ENCODE assay signal across 10 mouse cellular contexts in genomic region chr3:59257740-59258664, GRCm38 (mm10). TPM values are rescaled to one million over a fixed set of nuclear protein-coding genes. Genes with fewer than 3 reads are reported as not detected.
DNase-seq lines count a peak whose midpoint lies in the region; ATAC-seq lines count a peak whose summit lies in the region.
"Had no signal": no experiment of that assay in that cellular context is flagged by ENCODE, and none has a peak within 500 bp of the region (broad histone marks: within the 10 kb centered on the region; RNA-seq: fewer than 3 reads in every experiment).

No protein-coding gene starts in this region.

- H3K4me2 ChIP-seq in embryonic facial prominence, embryonic 14.5 days (ENCODE audit: low read depth, low read length), result 0 out of 2 replicates have a peak overlapping the region, but pooled peaks have one; percentile 16
- H3K4me2 ChIP-seq: lung, embryonic 14.5 days had no signal

- H3K4me1 ChIP-seq in embryonic facial prominence, embryonic 14.5 days (ENCODE audit: control insufficient read depth, insufficient read depth, low read length), result peaks cover 7% of the 10 kb centered on the region; the same call in 1 of the 2 replicates

- peak; percentile 28 to 33 for DNase-seq in cerebellum, postnatal 14 days
- DNase-seq in cerebellum, adult 11-12 months, result no peak
- peak; percentile 27 for DNase-seq in 3T3-L1 (ENCODE audit: low read depth, low spot score)
- peak; percentile 39 for DNase-seq in embryonic facial prominence, embryonic 14.5 days (ENCODE audit: low spot score)
- peak; percentile 18 to 58 for DNase-seq in spleen, postnatal 10 days (ENCODE audit: low spot score in 2 of 2)
- DNase-seq in lung, postnatal 14 days, result no peak
- no peak for DNase-seq in gastrocnemius, postnatal 36 days
- no peak for DNase-seq in urinary bladder, postnatal 25 days (ENCODE audit: low spot score)
- DNase-seq: kidney, adult 9 months; lung, embryonic 14.5 days had no signal

- no peaks in the 10 kb centered on the region for H3K27me3 ChIP-seq in embryonic facial prominence, embryonic 14.5 days (replicated peaks; ENCODE audit: control insufficient read depth, insufficient read depth, low read length)

- H3K9ac ChIP-seq in embryonic facial prominence, embryonic 14.5 days (ENCODE audit: low read depth, low read length), result no peak overlapping the region
- H3K9ac ChIP-seq: lung, embryonic 14.5 days had no signal

- no peaks in the 10 kb centered on the region for H3K36me3 ChIP-seq in embryonic facial prominence, embryonic 14.5 days (ENCODE audit: control insufficient read depth, insufficient read depth, low read length)

- H3K9me3 ChIP-seq in embryonic facial prominence, embryonic 14.5 days (ENCODE audit: control insufficient read depth, low read length), result no peaks in the 10 kb centered on the region

- H3K27ac ChIP-seq in embryonic facial prominence, embryonic 14.5 days (replicated peaks; ENCODE audit: low read depth, low read length), result no peak overlapping the region

- H3K4me3 ChIP-seq in embryonic facial prominence, embryonic 14.5 days (ENCODE audit: low read depth, low read length), result no peak overlapping the region

- intact Hi-C loops in gastrocnemius, postnatal 36 days (cut with DNase I), result no loop called here

- ATAC-seq in embryonic facial prominence, embryonic 14.5 days (ENCODE audit: low read depth), result no peak

- WGBS in embryonic facial prominence, embryonic 14.5 days, result 38% methylated on average over 20 of the region's 20 CpGs

RNA-seq across cellular contexts. Expression of gene P2ry12, which starts 4.7 kb away (rescaled TPM):
- 2.8 and 3.7 TPM in 2 replicates for polyA plus RNA-seq in embryonic facial prominence, embryonic 14.5 days (2014; fragmentation: Nextera tagmentation; extraction: Ambion mirVana)
- 1 to 10 TPM in 1 of 2 experiments, under 1 TPM in 1; 0.69 to 1.1 TPM for total RNA-seq in gastrocnemius, postnatal 36 days (2021)

RNA-seq across cellular contexts. Expression of gene P2ry13, which starts 47.3 kb away (rescaled TPM):
- 2.0 and 2.5 TPM in 2 replicates for polyA plus RNA-seq in embryonic facial prominence, embryonic 14.5 days (2014; fragmentation: Nextera tagmentation; extraction: Ambion mirVana)
- total RNA-seq in gastrocnemius, postnatal 36 days (2021), result under 1 TPM; 0.23 to 0.30 TPM

Comparison
In these comparisons a context has a peak if more than half of its experiments do, and no peak if none do; other contexts are left out.
1. DNase-seq: peak in cerebellum, postnatal 14 days (2 of 2), 3T3-L1 (single experiment), embryonic facial prominence, embryonic 14.5 days (single experiment) and spleen, postnatal 10 days (2 of 2); none in cerebellum, adult 11-12 months (single experiment), lung, postnatal 14 days (single experiment), gastrocnemius, postnatal 36 days (0 of 2) and urinary bladder, postnatal 25 days (single experiment).